Mouse (Mus musculus) liver, adult 2 months (tissue): Measurements from ENCODE around the gene Clmn.

ENCODE experiments used
- CTCF ChIP-seq: fragments of 200-500 bp; IDR thresholded peaks from 2 replicates; pipeline ENCODE4 v1.5.1; 2011; ENCODE audit warnings: low read depth, low read length, control low read depth
- POLR2A ChIP-seq: fragments of 200-500 bp; IDR thresholded peaks from 2 replicates; pipeline ENCODE4 v1.6.1; 2011; ENCODE audit warnings: low read length, control low read depth; ENCODE audit not compliant: insufficient read depth; ENCODE audit errors: extremely low read depth

GRCm38 (mm10) chr12:104881518-104882060, 16.7 kb upstream of the Clmn start:
- TF ChIP-seq CTCF, result no peak
- no peak for TF ChIP-seq POLR2A
